Mouse (Mus musculus): ENCODE data around the gene Nrbp1.
"Not testable (repeated sequence)": the region's sequence is repeated elsewhere in the genome, so short reads cannot be mapped to it uniquely, and the experiment has no call there.

The Nrbp1 gene

GRCm38 (mm10) chr5:31216554-31216953 is 24.1 kb upstream of the Nrbp1 start:
- not testable (repeated sequence) for DNase-seq (ENCODE audit: low spot score)

DNA sequence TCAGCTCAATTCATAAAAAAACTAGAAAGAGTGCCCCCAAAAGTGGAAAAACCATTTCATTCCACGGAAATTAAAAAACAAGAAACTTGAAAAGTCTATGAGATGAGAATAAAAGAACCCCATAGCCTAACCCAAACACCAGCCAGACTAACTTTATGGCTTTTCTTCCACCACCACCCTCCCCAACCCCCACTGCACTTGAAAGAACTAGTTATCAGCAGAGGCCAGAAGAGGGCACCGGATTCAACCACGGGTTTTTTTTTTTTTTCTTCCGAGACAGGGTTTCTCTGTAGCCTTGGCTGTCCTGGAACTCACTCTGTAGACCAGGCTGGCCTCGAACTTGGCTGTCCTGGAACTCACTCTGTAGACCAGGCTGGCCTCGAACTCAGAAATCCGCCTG is 22.4 kb upstream of the Nrbp1 start:
- DNase-seq (ENCODE audit: low spot score) = no peak

- DNase-seq (ENCODE audit: low spot score) = peak; percentile 69
These were observed 21.6 kb upstream of the Nrbp1 start for GRCm38 (mm10) chr5:31219070-31219469.

DNA sequence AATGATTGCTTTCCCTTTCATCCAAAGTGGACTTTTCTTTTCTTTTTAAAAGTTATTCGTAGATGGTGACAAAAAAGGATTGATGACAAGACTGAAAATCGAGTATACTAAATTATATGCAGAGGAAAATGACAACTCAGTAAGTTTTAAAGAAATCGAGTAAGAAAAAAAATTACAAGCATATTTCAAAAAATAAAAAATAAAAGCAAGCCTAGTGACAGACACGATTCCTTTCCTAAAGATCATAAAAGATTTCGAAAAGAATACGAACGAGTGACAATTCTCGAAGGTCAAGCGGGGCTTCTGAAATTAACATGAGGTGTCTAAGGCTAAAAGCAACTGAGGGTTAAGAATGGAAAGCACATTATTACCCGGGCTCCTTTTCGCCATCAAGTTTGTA is 21.2 kb upstream of the Nrbp1 start:
- DNase-seq (ENCODE audit: low spot score) = no peak

- peak; percentile 69 for DNase-seq (ENCODE audit: low spot score)
These were observed 20.7 kb upstream of the Nrbp1 start for GRCm38 (mm10) chr5:31219911-31220447.

- peak; percentile 98 for DNase-seq (ENCODE audit: low spot score)
These were observed 20.0 kb upstream of the Nrbp1 start, which contains the start of gene Ppm1g for GRCm38 (mm10) chr5:31220448-31221303. Gene Ppm1g (minus strand): TSS chr5:31220687.

DNA sequence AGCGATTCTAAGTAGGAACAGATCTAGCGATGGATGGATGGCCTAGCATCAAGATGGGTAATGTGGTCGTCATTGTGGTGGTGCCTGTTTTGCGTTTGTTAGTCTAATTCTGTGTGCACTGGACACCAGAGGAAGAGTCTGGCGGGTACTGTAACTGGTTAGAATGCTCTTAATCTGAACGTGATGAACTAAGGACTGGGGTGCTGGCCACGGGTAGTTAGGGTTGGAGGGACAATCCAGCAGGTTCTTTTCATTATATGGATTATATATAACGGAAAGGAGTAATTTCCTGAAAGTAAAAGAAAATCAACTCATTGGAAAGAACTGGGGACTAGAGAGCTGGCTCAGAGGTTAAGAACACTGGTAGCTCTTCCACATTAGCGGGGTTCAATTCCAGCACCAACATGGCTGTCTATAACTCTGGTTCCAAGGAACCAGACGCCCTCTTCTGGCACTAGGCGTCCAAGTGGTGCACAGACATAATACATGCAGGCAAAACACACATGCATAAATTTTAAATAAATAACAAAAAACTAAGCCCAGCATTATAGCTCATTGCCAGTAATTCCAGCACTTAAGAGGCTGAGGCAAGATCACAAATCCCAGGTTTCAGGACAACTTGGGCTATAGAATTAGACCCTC is 19.2 kb upstream of the Nrbp1 start:
- peak; percentile 78 for DNase-seq (ENCODE audit: low spot score)

DNA sequence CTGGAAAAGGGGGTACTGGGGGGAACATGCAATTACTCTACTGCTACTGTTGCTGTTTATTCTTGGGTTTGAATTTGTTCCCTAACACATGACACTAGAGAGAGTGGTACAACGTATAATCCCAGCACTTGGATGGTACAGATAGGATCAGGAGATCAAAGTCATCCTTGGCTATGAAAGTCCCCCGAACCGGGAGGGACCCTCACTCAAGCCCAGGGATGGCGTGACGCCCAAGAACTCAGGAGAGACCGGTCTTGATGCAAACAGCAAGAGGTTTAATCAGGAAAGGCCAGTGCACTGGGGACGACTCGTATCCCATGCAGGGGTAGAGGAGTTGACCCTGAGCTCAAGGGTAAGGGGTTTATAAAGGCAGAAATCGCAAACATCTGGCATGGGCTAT is 18.0 kb upstream of the Nrbp1 start:
- DNase-seq (ENCODE audit: low spot score) = no peak

DNA sequence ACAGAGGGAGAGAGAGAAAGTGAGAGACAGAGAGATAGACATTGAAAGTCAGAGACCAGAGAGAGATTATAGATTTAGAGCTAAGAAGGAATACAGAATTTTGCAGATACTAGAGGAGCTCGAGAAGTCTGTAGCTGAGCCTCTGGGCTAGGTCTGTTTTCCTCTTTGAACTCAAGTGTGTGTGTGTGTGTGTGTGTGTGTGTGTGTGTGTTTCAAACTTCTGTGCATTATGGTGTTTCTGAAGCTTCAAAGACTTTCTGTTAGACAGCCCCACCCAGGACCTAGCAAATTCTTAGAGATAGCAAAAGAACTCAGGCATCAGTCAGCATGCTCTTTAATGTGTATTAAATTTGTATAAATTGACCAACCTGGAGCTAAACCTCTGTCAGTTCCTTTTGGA is 14.0 kb upstream of the Nrbp1 start:
- no peak for DNase-seq (ENCODE audit: low spot score)

GRCm38 (mm10) chr5:31241522-31242034 is 914 bp downstream of the Nrbp1 start:
- no peak for DNase-seq (ENCODE audit: low spot score)

GRCm38 (mm10) chr5:31242191-31242590 is 1.5 kb downstream of the Nrbp1 start:
- no peak for DNase-seq (ENCODE audit: low spot score)

DNA sequence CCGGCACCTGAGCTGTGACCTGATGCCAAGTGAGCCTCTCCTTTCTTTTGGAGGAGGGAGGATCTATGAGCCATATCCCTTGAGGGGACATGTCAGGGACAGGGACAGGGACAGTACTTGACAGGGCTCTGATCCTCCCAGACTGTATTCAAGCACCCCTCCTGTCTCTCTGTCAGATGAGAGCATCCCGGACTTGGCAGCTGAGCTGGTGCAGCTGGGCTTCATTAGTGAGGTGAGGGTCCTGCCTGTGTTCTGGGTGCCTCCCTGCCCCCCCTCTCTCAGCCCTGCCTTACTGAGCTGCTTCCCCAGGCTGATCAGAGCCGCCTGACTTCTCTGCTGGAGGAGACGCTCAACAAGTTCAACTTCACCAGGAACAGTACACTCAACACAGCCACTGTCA is 10.1 kb downstream of the Nrbp1 start:
- no peak for DNase-seq (ENCODE audit: low spot score)

- no peak for DNase-seq (ENCODE audit: low spot score)
These were observed 11.0 kb downstream of the Nrbp1 start, which contains the start of gene Krtcap3 for GRCm38 (mm10) chr5:31251541-31252101. Gene Krtcap3 (plus strand): TSS chr5:31251691.

DNA sequence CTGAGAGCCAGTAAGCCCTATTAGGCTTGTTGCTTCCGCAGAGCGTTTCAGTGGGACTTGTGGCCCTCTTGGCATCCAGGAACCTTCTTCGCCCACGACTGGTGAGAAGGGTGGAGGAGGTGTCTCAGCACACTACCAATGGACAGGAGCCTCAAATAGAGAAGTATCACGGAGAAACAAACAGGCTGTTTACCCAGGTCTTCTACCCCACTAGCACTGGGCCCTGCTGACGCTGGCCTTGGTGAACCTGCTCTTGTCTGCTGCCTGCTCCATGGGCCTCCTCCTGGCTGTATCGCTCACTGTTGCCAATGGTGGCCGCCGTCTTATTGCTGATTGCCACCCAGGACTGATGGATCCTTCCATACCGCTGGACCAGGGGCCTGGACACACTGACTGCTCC is 11.5 kb downstream of the Nrbp1 start:
- no peak for DNase-seq (ENCODE audit: low spot score)

DNA sequence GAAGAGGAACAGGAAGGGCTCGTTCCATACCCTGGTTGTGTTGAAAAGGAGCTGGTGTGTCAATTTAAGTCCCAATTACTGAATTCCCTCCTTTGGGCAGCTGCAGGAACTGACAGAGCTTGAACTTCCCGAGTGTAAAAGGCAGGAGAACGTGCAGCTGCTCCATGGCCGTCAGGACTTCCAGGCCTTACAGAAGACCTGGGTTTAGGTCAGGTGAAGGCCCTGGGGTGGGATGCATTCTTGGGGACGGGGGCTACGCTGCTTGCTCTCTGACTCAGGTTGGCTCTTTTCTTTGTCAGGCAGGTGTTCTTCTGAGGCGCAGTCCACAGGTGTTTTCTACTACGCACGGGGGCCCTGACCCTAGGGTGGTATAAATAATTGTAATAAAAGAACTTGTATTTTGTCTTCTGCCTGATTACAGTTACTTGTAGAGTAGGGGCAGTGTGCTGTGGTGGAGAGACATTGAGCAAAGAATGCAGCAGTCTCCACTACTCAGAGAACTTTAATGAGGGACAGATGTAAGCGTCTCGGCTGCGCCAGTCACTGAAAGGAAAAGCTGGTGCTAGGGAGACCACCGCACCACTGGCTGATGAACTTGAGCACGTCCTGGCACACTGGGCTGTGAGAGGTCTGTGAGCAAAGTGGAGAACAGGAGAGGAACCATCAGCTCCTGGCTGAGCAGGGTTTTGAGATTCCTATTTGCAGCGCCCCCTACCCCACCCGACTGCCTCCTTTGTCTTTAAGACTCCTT is 12.3 kb downstream of the Nrbp1 start:
- no peak for DNase-seq (ENCODE audit: low spot score)

GRCm38 (mm10) chr5:31253806-31254205 is 13.1 kb downstream of the Nrbp1 start:
- DNase-seq (ENCODE audit: low spot score) = no peak

DNA sequence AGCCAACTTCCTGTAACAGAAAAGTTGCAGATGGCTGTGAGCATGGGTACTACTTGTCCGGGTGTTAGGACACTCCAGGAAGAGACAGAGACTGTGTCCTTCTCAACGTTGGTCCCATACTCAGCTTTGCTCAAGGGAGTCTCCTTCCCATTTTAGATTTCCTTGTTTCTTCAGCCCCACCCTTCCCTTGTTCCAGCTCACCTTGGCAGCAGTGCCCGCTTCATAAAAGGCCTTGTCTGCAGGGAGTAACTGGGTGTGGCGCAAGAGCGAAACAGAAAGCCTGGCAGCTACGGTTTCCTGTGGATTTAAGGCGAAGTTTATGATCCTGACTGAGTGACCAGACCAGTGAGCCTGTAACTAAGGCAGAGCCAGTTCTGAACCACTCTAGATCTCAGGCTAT is 13.8 kb downstream of the Nrbp1 start:
- DNase-seq (ENCODE audit: low spot score) = peak; percentile 23

DNA sequence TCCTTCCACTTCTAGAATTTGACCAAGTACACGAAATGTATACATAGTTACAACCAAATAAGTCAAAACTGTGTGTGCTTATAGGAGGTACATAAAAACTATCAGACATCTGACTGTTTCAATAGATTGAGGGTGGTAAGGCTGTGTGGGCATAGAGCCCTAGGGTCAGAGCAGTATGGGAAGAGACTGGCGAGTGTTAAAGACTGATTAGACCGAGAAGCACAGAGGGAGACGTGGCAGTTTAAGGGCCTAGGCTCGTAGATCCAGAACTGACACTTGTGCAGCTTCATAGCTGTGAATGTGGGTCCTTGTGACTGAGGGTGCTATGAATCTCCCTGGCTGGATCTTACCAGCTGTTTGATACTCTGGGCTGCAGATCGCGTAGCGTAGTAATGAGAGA is 14.2 kb downstream of the Nrbp1 start:
- no peak for DNase-seq (ENCODE audit: low spot score)

- DNase-seq (ENCODE audit: low spot score) = no peak
These were observed 14.7 kb downstream of the Nrbp1 start for GRCm38 (mm10) chr5:31255381-31255780.

DNA sequence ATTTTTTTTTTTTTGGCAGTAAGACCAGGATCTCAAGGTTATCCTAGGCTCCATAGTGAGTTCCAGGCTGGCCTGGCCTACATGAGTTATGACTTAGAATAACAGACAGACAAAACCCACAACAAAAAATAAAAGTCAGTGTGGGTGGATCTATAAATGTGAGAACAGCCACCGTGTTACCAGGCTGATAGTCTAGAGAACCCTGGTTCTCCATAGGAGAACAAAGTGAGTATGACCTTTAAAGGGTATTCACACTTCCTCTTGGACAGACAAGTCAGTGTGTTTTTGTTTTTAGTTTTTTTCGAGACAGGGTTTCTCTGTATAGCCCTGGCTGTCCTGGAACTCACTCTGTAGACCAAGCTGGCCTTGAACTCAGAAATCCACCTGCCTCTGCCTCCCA is 15.3 kb downstream of the Nrbp1 start:
- no peak for DNase-seq (ENCODE audit: low spot score)

DNA sequence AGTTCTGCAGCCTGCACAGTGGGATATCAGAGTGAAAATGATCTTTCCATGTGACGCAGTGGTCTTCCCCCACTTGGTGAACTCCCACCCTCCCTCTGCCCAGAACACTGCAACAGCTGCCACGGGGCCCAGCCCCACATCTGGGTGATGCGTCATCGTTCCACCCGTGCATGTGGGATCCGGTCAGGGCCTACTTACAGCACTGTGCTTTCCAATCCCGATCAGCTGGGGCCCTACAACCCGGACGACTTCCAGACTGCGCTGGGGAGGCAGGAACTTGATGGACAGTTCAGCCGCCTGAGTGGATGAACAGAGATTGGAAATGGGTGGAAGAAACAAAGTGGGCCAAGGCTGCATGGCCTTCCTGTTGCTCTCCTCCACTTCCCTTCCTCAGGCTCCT is 17.0 kb downstream of the Nrbp1 start:
- DNase-seq (ENCODE audit: low spot score) = no peak

- DNase-seq (ENCODE audit: low spot score) = no peak
These were observed 25.4 kb downstream of the Nrbp1 start for GRCm38 (mm10) chr5:31266101-31266500.

All from MN1 (cell line).